Mouse (Mus musculus): ENCODE data around the gene Aplp2. TPM values are rescaled to one million over a fixed set of nuclear protein-coding genes. Genes with fewer than 3 reads are reported as not detected.

The Aplp2 gene
- polyA plus RNA-seq, 1 experiment from 2014 or later, result 220 TPM

- Histone ChIP-seq H3K4me3 (ENCODE audit: low read depth, low read length) (no peak overlapping the region), H3K4me2 (ENCODE audit: low read length) (no peak overlapping the region), H3K9me3 (ENCODE audit: control insufficient read depth, low read length) (no peaks in the 10 kb centered on the region), H3K4me1 (replicated peaks; ENCODE audit: control insufficient read depth, insufficient read depth, low read length) (peaks cover 7% of the 10 kb centered on the region; the same call in 1 of the 2 replicates), H3K9ac (ENCODE audit: low read length) (no peak overlapping the region), H3K27ac (ENCODE audit: low read depth) (no peak overlapping the region), H3K27me3 (replicated peaks; ENCODE audit: control insufficient read depth, insufficient read depth, low read length) (no peaks in the 10 kb centered on the region), H3K36me3 (ENCODE audit: control insufficient read depth, insufficient read depth, low read length) (no peaks in the 10 kb centered on the region)
- ATAC-seq (replicated peaks; ENCODE audit: low FRiP score, low TSS enrichment, low read depth), result no peak
- no peak for DNase-seq (ENCODE audit: low spot score)
- 68% methylated on average over 2 of the region's 2 CpGs for WGBS
Measured at GRCm38 (mm10) chr9:31238526-31238925, 26.9 kb upstream of the Aplp2 start.

- peaks cover 14% of the 10 kb centered on the region; the same call in 1 of the 2 replicates for H3K4me1 ChIP-seq (replicated peaks; ENCODE audit: control insufficient read depth, insufficient read depth, low read length)
- H3K9me3 ChIP-seq (ENCODE audit: control insufficient read depth, low read length), result no peaks in the 10 kb centered on the region
- 62% methylated on average over 5 of the region's 5 CpGs for WGBS
- H3K36me3 ChIP-seq (ENCODE audit: control insufficient read depth, insufficient read depth, low read length), result no peaks in the 10 kb centered on the region
- DNase-seq (ENCODE audit: low spot score) (no peak), ATAC-seq (replicated peaks; ENCODE audit: low FRiP score, low TSS enrichment, low read depth) (no peak)
- no peaks in the 10 kb centered on the region for H3K27me3 ChIP-seq (replicated peaks; ENCODE audit: control insufficient read depth, insufficient read depth, low read length)
- no peak overlapping the region for H3K4me3 ChIP-seq (ENCODE audit: low read depth, low read length)
- no peak overlapping the region for H3K27ac ChIP-seq (ENCODE audit: low read depth)
- H3K9ac ChIP-seq (ENCODE audit: low read length), result no peak overlapping the region
- H3K4me2 ChIP-seq (ENCODE audit: low read length), result no peak overlapping the region
Measured at GRCm38 (mm10) chr9:31236079-31236478, 24.5 kb upstream of the Aplp2 start.

- ATAC-seq (replicated peaks; ENCODE audit: low FRiP score, low TSS enrichment, low read depth) (no peak), DNase-seq (ENCODE audit: low spot score) (no peak)
- Histone ChIP-seq H3K4me3 (ENCODE audit: low read depth, low read length) (no peak overlapping the region), H3K27me3 (replicated peaks; ENCODE audit: control insufficient read depth, insufficient read depth, low read length) (no peaks in the 10 kb centered on the region), H3K9me3 (ENCODE audit: control insufficient read depth, low read length) (no peaks in the 10 kb centered on the region), H3K9ac (ENCODE audit: low read length) (no peak overlapping the region), H3K27ac (ENCODE audit: low read depth) (no peak overlapping the region), H3K36me3 (ENCODE audit: control insufficient read depth, insufficient read depth, low read length) (no peaks in the 10 kb centered on the region), H3K4me2 (ENCODE audit: low read length) (no peak overlapping the region), H3K4me1 (replicated peaks; ENCODE audit: control insufficient read depth, insufficient read depth, low read length) (peaks cover 14% of the 10 kb centered on the region; the same call in 1 of the 2 replicates)
- WGBS, result 69% methylated on average over 9 of the region's 9 CpGs
Measured at GRCm38 (mm10) chr9:31235489-31235888, 23.9 kb upstream of the Aplp2 start.

DNA sequence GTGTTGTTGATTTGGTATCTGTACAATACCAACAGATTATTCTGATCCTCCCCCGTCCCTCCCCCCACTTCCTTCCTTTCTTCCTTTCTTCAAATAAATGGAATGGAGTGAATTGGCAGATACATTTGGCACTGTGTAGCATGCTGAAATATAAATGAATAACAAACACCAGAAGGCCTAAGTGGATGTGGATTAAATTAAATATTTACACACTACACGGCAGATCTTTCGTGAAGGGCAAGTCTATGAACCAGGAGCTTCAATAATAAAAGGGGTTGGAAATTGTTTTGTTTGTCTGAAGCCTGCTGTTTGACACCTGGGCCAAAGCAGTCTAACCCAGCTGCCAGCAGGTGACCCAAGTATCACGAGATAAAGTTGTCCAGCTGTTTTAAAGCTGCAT is 23.4 kb upstream of the Aplp2 start:
- H3K9ac ChIP-seq (ENCODE audit: low read length), result no peak overlapping the region
- DNase-seq (ENCODE audit: low spot score) (no peak), ATAC-seq (replicated peaks; ENCODE audit: low FRiP score, low TSS enrichment, low read depth) (no peak)
- WGBS, result 19% methylated on average over 4 of the region's 4 CpGs
- H3K4me3 ChIP-seq (ENCODE audit: low read depth, low read length), result no peak overlapping the region
- H3K27ac ChIP-seq (ENCODE audit: low read depth), result no peak overlapping the region
- no peaks in the 10 kb centered on the region for H3K9me3 ChIP-seq (ENCODE audit: control insufficient read depth, low read length)
- H3K4me1 ChIP-seq (replicated peaks; ENCODE audit: control insufficient read depth, insufficient read depth, low read length), result peaks cover 14% of the 10 kb centered on the region; the same call in 1 of the 2 replicates
- no peak overlapping the region for H3K4me2 ChIP-seq (ENCODE audit: low read length)
- no peaks in the 10 kb centered on the region for H3K36me3 ChIP-seq (ENCODE audit: control insufficient read depth, insufficient read depth, low read length)
- no peaks in the 10 kb centered on the region for H3K27me3 ChIP-seq (replicated peaks; ENCODE audit: control insufficient read depth, insufficient read depth, low read length)

DNA sequence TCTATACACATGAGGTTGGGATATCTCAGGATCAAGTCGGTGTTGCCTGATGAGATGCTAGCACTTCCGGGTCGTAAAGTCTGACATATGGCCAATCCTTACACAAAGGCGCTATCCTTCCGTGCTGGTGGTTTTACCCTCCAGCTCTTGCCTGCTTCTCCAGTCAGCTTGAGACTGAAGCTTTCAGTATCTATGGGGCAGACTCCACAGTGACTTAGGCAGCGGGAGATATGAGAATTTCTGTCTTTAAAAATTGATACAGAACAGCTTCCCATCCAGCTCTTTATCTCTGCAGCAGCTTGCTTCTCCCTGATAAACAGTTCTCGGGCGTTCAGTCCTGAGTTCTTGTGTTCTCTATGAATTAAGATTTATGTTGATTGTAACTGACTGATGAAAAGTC is 14.9 kb upstream of the Aplp2 start:
- H3K9ac ChIP-seq (ENCODE audit: low read length), result no peak overlapping the region
- no peak overlapping the region for H3K4me3 ChIP-seq (ENCODE audit: low read depth, low read length)
- no peaks in the 10 kb centered on the region for H3K36me3 ChIP-seq (ENCODE audit: control insufficient read depth, insufficient read depth, low read length)
- H3K27me3 ChIP-seq (replicated peaks; ENCODE audit: control insufficient read depth, insufficient read depth, low read length), result no peaks in the 10 kb centered on the region
- H3K9me3 ChIP-seq (ENCODE audit: control insufficient read depth, low read length), result no peaks in the 10 kb centered on the region
- ATAC-seq (replicated peaks; ENCODE audit: low FRiP score, low TSS enrichment, low read depth), result no peak
- no peak for DNase-seq (ENCODE audit: low spot score)
- WGBS, result 67% methylated on average over 8 of the region's 8 CpGs
- H3K4me1 ChIP-seq (replicated peaks; ENCODE audit: control insufficient read depth, insufficient read depth, low read length), result no peaks in the 10 kb centered on the region
- no peak overlapping the region for H3K4me2 ChIP-seq (ENCODE audit: low read length)
- H3K27ac ChIP-seq (ENCODE audit: low read depth), result no peak overlapping the region

DNA sequence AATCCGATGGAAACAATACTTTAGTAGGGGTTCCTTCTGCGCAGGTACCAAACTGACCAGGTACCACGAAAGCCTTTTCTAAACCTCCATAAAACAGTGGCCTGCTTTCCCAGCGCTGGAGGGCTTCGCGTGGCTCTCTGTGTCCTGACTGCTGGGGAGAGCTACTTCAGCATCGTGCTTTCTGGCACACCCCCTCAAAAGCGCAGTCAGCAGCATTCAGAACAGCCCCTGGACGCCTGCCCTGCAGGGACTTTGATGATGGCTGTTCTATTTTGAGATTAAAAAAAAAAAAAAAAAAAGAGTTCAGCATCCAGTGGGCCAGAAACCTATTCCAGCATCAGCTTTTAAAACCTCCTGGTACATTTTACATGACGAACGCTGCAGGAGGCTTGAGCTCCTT is 14.2 kb upstream of the Aplp2 start:
- Histone ChIP-seq H3K4me3 (ENCODE audit: low read depth, low read length) (no peak overlapping the region), H3K36me3 (ENCODE audit: control insufficient read depth, insufficient read depth, low read length) (no peaks in the 10 kb centered on the region), H3K4me2 (ENCODE audit: low read length) (no peak overlapping the region), H3K27ac (ENCODE audit: low read depth) (no peak overlapping the region), H3K9me3 (ENCODE audit: control insufficient read depth, low read length) (no peaks in the 10 kb centered on the region), H3K27me3 (replicated peaks; ENCODE audit: control insufficient read depth, insufficient read depth, low read length) (no peaks in the 10 kb centered on the region), H3K9ac (ENCODE audit: low read length) (no peak overlapping the region), H3K4me1 (replicated peaks; ENCODE audit: control insufficient read depth, insufficient read depth, low read length) (no peaks in the 10 kb centered on the region)
- no peak for DNase-seq (ENCODE audit: low spot score)
- 78% methylated on average over 11 of the region's 11 CpGs for WGBS
- no peak for ATAC-seq (replicated peaks; ENCODE audit: low FRiP score, low TSS enrichment, low read depth)

- no peak overlapping the region for H3K9ac ChIP-seq (ENCODE audit: low read length)
- H3K27me3 ChIP-seq (replicated peaks; ENCODE audit: control insufficient read depth, insufficient read depth, low read length), result no peaks in the 10 kb centered on the region
- H3K4me1 ChIP-seq (replicated peaks; ENCODE audit: control insufficient read depth, insufficient read depth, low read length), result no peaks in the 10 kb centered on the region
- 69% methylated on average over 4 of the region's 4 CpGs for WGBS
- H3K4me2 ChIP-seq (ENCODE audit: low read length), result no peak overlapping the region
- ATAC-seq (replicated peaks; ENCODE audit: low FRiP score, low TSS enrichment, low read depth), result no peak
- no peak overlapping the region for H3K27ac ChIP-seq (ENCODE audit: low read depth)
- DNase-seq (ENCODE audit: low spot score), result no peak
- H3K9me3 ChIP-seq (ENCODE audit: control insufficient read depth, low read length), result no peaks in the 10 kb centered on the region
- H3K4me3 ChIP-seq (ENCODE audit: low read depth, low read length), result no peak overlapping the region
- H3K36me3 ChIP-seq (ENCODE audit: control insufficient read depth, insufficient read depth, low read length), result no peaks in the 10 kb centered on the region
Measured at GRCm38 (mm10) chr9:31223475-31223874, 11.9 kb upstream of the Aplp2 start.

- ATAC-seq (replicated peaks; ENCODE audit: low FRiP score, low TSS enrichment, low read depth) (no peak), DNase-seq (ENCODE audit: low spot score) (no peak)
- H3K27ac ChIP-seq (ENCODE audit: low read depth), result 0 out of 2 replicates have a peak overlapping the region, but pooled peaks have one; percentile 38
- H3K36me3 ChIP-seq (ENCODE audit: control insufficient read depth, insufficient read depth, low read length), result no peaks in the 10 kb centered on the region
- H3K9ac ChIP-seq (ENCODE audit: low read length), result no peak overlapping the region
- no peaks in the 10 kb centered on the region for H3K27me3 ChIP-seq (replicated peaks; ENCODE audit: control insufficient read depth, insufficient read depth, low read length)
- no peaks in the 10 kb centered on the region for H3K4me1 ChIP-seq (replicated peaks; ENCODE audit: control insufficient read depth, insufficient read depth, low read length)
- H3K4me2 ChIP-seq (ENCODE audit: low read length), result peak overlapping the region; percentile 12; the same call in 1 of the 2 replicates
- no peaks in the 10 kb centered on the region for H3K9me3 ChIP-seq (ENCODE audit: control insufficient read depth, low read length)
- 30% methylated on average over 10 of the region's 10 CpGs for WGBS
- H3K4me3 ChIP-seq (ENCODE audit: low read depth, low read length), result no peak overlapping the region
Measured at GRCm38 (mm10) chr9:31221170-31221569, 9.6 kb upstream of the Aplp2 start.

GRCm38 (mm10) chr9:31217631-31218380 is 6.2 kb upstream of the Aplp2 start:
- no peaks in the 10 kb centered on the region for H3K9me3 ChIP-seq (ENCODE audit: control insufficient read depth, low read length)
- no peak overlapping the region for H3K4me3 ChIP-seq (ENCODE audit: low read depth, low read length)
- ATAC-seq (replicated peaks; ENCODE audit: low FRiP score, low TSS enrichment, low read depth) (no peak), DNase-seq (ENCODE audit: low spot score) (no peak)
- WGBS, result 35% methylated on average over 7 of the region's 7 CpGs
- H3K27ac ChIP-seq (ENCODE audit: low read depth), result no peak overlapping the region
- H3K27me3 ChIP-seq (replicated peaks; ENCODE audit: control insufficient read depth, insufficient read depth, low read length), result no peaks in the 10 kb centered on the region
- no peak overlapping the region for H3K9ac ChIP-seq (ENCODE audit: low read length)
- no peaks in the 10 kb centered on the region for H3K36me3 ChIP-seq (ENCODE audit: control insufficient read depth, insufficient read depth, low read length)
- peaks cover 1% of the 10 kb centered on the region; the same call in 1 of the 2 replicates for H3K4me1 ChIP-seq (replicated peaks; ENCODE audit: control insufficient read depth, insufficient read depth, low read length)
- no peak overlapping the region for H3K4me2 ChIP-seq (ENCODE audit: low read length)

Measured in intestine, embryonic 14.5 days (tissue).